Mouse (Mus musculus) heart, postnatal 25 days (tissue): ENCODE measurements around the gene Lgr5. TPM values are rescaled to one million over a fixed set of nuclear protein-coding genes. Genes with fewer than 3 reads are reported as not detected.

ENCODE experiments used
- DNase-seq: peaks from one replicate; pipeline ENCODE4 v3.0.0; 2022; ENCODE audit warnings: low spot score
- intact Hi-C: fragments of 180-260 bp; cut with DNase I; formaldehyde crosslinking; loops from one replicate; pipeline ENCODE4 v1.15.1; 2025
- total RNA-seq, 2 experiments: library from RNA; stranded (reverse); gene quantifications; 2 replicates each; pipeline ENCODE4 v1.2.3; 2021

The Lgr5 gene
- total RNA-seq, 2 experiments from 2014 or later, result 0.05 to 0.06 TPM

GRCm38 (mm10) chr10:115571734-115572440 is 15.7 kb downstream of the Lgr5 start:
- DNase-seq, result no peak
- intact Hi-C loops, result no loop called here

DNA sequence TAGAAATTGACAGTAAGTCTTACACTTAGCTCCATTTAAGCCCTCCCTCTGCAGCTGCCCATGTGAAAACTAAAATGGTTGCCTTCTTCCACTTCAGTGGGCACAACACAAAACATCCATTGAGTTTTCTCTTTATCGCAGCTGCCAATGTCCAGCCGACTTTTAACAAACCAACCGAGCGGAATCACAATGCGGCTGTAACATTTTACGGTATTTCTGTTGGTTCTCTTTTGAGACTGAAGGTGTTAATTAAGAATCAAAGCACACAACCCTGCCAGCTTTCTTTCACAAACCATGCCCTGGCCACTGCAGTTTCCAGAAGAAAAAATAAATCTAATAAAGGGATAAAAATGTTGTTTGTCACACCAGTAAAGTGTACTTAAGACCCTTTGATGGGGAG is 16.3 kb downstream of the Lgr5 start:
- intact Hi-C loops, result no loop called here
- no peak for DNase-seq

GRCm38 (mm10) chr10:115570577-115570976 is 17.0 kb downstream of the Lgr5 start:
- intact Hi-C loops, result no loop called here
- DNase-seq, result no peak

- intact Hi-C loops, result no loop called here
- DNase-seq, result no peak
These were observed 17.7 kb downstream of the Lgr5 start, which contains the start of gene A930009A15Rik for GRCm38 (mm10) chr10:115569712-115570491. TSS of gene A930009A15Rik (plus strand) at chr10:115569986.

DNA sequence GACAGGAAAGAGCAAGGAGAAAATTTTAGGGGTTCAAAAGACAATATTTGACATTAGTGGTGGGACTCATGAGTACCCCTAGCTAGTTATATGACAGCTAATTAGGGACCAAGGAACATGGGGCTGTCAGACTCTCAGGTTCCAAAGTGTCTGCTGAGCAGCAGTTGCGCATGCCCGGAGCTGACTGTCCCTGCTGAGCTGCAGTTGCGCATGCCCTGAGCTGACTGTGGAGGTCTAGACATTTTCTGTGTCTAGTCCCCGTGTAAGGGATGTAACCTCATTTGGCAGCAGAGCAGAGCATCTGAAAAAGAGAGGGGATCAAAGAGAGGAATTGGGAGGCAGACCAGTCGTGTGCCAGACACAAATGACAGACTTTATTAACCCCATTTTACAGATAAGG is 23.6 kb downstream of the Lgr5 start:
- no peak for DNase-seq
- intact Hi-C loops, result no loop called here

DNA sequence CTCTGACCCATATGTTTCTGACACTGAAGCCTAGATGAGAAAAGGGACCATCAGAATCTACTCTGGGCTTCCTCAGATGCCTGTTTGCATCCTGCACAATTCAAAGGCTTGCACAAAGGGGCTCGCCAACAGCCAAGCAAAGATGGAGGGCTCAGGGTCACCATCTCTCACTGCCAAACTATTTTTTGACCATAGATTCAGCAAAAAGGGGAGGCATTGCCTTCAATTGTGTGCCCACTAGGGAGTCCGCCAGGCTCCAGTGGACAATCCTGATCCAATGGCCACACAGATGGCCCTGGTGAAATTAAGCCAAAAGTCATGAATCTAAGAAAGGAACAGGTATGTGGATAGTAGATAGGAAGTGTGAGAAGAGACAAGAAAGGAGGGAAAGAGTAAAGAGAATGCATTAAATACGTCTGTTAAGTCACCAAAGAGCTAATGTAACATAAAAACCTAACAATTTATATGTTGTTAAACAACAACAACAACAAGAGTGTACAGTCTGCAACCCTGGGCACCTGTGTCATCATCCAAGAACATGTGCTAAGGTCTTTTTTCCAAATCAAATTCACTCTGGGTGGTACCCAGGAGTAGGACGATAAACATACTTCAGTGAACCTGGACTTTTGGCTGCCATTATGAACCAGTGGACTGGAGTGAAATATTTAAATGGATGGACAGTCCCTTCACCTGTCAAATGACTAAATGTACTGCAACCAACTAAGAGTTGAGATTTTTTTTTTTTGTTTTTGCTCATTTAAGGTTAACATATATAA is 24.5 kb downstream of the Lgr5 start:
- DNase-seq, result no peak
- intact Hi-C loops, result no loop called here

DNA sequence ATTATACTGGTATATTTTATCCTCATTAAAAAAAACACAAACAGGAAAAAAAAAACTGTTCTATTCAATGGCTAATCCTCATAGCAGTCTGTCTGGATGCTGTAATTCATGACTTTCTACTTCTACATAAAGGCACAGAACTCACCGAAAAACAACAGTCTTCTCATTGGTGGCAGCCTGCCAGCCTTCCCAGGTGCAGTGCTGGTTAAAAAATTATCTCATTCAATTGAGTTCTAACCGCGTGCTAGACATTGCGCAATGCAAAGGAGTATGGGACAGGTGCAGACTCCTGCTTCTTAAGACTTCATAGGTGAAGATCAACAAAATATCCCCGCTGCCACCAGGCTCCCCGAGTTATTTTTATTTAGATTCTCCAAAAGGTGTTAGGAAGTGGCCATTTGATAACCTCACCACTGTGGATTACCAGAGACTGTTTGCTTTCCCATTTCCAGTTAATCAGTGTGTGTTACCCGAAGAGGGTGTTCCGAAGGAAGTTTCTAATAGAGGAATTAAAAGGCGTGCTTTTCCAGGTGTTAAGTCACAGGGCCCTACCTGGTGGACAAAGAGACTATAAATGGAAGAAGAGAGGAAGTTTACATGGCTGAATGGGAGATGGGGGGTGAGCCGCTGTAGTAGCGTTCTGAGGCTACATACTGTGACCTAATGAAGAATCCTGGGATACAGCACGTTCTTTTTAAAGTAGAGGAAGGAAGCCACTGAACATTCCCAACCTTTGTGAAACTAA is 26.3 kb downstream of the Lgr5 start:
- intact Hi-C loops, result no loop called here
- DNase-seq, result no peak

GRCm38 (mm10) chr10:115556738-115557242 is 30.8 kb downstream of the Lgr5 start:
- intact Hi-C loops, result no loop called here
- no peak for DNase-seq

- intact Hi-C loops, result no loop called here
These were observed 32.3 kb downstream of the Lgr5 start for GRCm38 (mm10) chr10:115555191-115555765.

GRCm38 (mm10) chr10:115553352-115554113 is 34.0 kb downstream of the Lgr5 start:
- no peak for DNase-seq
- intact Hi-C loops, result no loop called here

More at GRCm38 (mm10) chr10:115555191-115555765, 32.3 kb downstream of the Lgr5 start:
- no peak for DNase-seq

- intact Hi-C loops, result no loop called here
- DNase-seq, result no peak
These were observed 36.5 kb downstream of the Lgr5 start for GRCm38 (mm10) chr10:115551069-115551468.

DNA sequence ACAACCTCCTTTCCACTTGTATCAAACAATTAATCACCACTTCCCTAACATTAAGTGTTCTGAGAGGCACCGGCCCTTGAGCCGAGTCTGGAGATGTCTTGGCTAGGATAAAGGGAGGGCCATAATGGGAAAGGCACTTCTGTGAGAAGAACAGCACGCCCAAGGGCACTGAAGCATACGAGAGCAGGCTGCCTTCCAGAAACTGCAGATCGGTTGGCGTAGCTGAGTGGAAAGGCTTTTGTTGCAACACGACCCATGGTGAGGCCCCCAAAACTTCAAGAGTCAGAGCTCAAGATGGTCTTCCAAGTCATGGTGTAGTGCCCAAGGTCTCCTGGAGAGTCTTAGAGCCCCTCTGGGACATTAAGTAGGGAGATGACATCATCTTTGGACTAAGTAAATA is 37.3 kb downstream of the Lgr5 start:
- intact Hi-C loops, result no loop called here
- DNase-seq, result no peak

GRCm38 (mm10) chr10:115542917-115543316 is 44.7 kb downstream of the Lgr5 start:
- intact Hi-C loops, result no loop called here
- no peak for DNase-seq

DNA sequence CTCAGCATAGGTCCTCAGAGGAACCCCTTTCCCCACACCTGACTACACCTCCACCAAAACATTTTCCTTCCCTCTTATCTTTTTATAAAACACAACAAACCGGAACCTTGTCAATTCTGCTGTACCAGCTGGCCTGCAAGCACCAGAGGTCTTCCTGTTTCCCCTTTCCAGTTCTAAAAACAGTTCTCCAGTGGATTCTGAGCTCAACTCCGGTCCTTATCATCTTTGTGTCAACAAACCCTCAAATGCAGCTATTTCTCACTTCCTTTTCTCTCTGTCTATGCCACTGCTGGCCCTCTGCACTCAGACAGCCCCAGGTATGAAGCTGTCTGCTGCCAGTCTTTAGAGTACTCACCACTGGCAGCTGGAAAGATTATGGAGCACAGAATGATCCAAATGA is 56.8 kb downstream of the Lgr5 start:
- intact Hi-C loops, result no loop called here
- DNase-seq, result no peak

GRCm38 (mm10) chr10:115529768-115530167 is 57.8 kb downstream of the Lgr5 start:
- intact Hi-C loops, result no loop called here
- DNase-seq, result no peak

DNA sequence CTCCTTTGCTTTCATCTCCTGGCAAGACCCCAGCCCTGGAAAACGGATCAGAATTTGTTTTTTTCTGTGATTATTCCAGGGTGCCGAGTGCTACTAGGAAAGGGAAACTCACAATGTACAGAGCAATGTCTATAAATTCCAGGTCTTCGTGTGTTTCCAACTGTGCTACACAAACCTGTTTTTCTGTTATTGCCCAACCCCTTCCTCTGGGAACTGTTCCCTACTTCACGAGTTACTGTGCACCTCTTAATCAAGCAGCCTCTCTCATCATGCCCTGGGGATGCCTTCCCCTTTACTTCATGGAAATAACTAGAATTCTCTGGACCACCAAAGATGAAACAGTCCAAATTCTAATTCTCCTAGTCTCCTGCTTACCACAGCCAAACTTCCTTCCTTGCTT is 58.7 kb downstream of the Lgr5 start:
- intact Hi-C loops, result no loop called here
- no peak for DNase-seq

DNA sequence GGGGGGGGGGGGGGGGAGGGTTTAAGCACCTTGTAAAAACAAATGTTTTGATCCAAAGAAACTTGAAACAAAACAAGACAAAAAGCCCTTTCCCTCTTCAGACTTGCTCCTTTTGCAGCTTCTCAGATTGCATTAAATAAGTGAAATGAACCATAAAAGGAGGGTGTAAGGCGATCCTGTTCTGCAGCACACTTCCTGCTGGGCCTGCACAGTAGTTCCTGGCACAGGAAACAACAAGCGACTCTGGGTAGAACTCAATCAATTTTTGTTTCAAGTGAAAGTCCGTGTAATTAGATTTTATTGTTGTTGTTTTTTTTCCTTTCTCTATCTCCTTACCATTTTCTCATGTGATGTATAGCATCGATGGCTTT is 66.5 kb downstream of the Lgr5 start:
- intact Hi-C loops, result no loop called here
- DNase-seq, result no peak

- DNase-seq, result no peak
- intact Hi-C loops, result no loop called here
These were observed 67.1 kb downstream of the Lgr5 start for GRCm38 (mm10) chr10:115520200-115521080.
